Mouse (Mus musculus): ENCODE data around the gene Tlk2. TPM values are rescaled to one million over a fixed set of nuclear protein-coding genes. Genes with fewer than 3 reads are reported as not detected.

Tlk2 gene
- polyA plus RNA-seq, 1 experiment from 2014 or later: 27.8 TPM

DNA sequence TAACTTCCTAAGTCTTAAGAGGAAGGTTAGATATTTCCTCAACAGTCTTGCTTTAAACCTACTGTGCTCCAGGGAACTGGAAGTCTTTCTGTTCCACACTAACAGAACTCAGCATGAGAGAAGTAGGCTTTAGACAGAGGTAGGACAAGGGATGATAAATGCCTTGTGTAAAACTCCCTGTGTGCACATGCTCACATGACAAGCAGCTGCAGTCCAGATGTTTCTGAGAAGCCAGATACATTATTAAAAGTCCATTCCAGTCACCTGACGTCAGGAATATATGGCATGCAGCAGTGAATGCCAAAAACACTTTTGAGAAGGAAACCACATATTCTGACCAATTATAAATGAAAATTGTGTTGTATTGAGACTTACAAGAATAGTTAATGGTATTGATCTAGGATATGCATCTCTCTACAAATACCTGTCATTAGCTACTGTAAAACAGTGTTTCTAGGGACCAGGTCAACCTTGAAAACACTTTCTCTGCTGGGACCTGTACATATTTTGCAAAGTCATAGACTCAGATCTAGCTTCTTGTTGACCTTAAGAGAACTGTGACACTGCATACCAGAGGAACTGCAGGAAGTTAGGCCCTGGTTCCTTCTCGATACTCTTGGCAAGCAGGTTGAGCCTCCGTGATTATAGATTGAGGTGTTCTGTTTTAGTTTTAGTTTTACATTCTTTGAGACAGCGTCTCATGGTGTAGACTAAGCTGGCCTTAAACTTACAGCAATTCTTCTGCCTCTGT is 83.2 kb downstream of the Tlk2 start:
- ATAC-seq (ENCODE audit: low read depth): no peak
- 78% methylated on average over 4 of the region's 4 CpGs for WGBS
- Histone ChIP-seq H3K27ac (ENCODE audit: low read depth, low read length) (peak overlapping the region; percentile 63; the same call in 1 of the 2 replicates), H3K4me2 (ENCODE audit: low read depth, low read length) (no peak overlapping the region), H3K4me3 (ENCODE audit: low read depth, low read length) (no peak overlapping the region), H3K9me3 (ENCODE audit: control insufficient read depth, low read length) (no peaks in the 10 kb centered on the region), H3K27me3 (ENCODE audit: control insufficient read depth, insufficient read depth, low read length) (no peaks in the 10 kb centered on the region), H3K4me1 (ENCODE audit: control insufficient read depth, insufficient read depth, low read length) (0 out of 2 replicates have a peak, but pooled peaks cover 3% of the 10 kb centered on the region), H3K9ac (replicated peaks; ENCODE audit: low read depth, low read length) (no peak overlapping the region), H3K36me3 (ENCODE audit: control insufficient read depth, insufficient read depth, low read length) (peaks cover 9% of the 10 kb centered on the region; the same call in 1 of the 2 replicates)

DNA sequence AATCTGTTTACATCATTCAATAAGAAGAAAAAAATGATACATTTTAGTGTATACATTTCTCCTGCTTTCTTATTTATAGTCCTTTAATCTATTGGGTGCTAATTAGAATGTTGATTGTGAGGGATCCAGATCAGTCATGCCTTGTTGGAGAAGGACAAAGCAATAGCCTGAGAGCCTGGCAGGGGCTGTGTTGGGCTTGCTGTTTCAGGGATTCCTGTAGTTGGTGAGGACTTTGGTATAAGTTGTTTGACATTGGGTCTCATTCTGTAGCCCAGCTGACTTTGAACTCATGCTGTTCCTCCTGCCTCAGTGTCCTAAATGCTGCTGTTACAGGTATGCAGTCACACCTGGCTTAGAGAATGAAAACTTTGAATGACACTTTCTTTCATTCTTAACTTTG is 85.9 kb downstream of the Tlk2 start:
- no peaks in the 10 kb centered on the region for H3K9me3 ChIP-seq (ENCODE audit: control insufficient read depth, low read length)
- no peak overlapping the region for H3K9ac ChIP-seq (replicated peaks; ENCODE audit: low read depth, low read length)
- no peak overlapping the region for H3K4me3 ChIP-seq (ENCODE audit: low read depth, low read length)
- no peak overlapping the region for H3K4me2 ChIP-seq (ENCODE audit: low read depth, low read length)
- 0 out of 2 replicates have a peak, but pooled peaks cover 3% of the 10 kb centered on the region for H3K4me1 ChIP-seq (ENCODE audit: control insufficient read depth, insufficient read depth, low read length)
- no peak overlapping the region for H3K27ac ChIP-seq (ENCODE audit: low read depth, low read length)
- H3K36me3 ChIP-seq (ENCODE audit: control insufficient read depth, insufficient read depth, low read length): peaks cover 3% of the 10 kb centered on the region; the same call in 1 of the 2 replicates
- H3K27me3 ChIP-seq (ENCODE audit: control insufficient read depth, insufficient read depth, low read length): no peaks in the 10 kb centered on the region
- no peak for ATAC-seq (ENCODE audit: low read depth)

DNA sequence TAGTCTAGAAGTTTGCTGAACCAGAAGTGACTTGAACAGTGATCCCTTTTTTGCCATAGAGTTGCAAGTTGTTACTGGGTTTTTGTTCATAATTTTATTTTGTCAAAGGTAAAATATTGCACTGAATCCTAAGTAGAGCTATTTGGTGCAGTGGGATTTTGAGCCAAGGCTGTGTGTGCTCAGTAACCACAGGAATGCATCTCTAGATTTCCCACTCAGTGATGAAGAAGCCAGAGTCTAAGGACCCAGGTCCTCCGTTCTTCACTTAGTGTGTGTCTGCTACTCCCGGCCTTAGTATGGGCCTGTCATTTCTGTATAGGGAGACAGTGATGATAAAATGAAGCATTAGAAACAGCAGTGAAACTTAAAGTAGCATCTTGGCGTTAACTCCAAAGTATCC is 86.4 kb downstream of the Tlk2 start:
- H3K9ac ChIP-seq (replicated peaks; ENCODE audit: low read depth, low read length): no peak overlapping the region
- no peak overlapping the region for H3K27ac ChIP-seq (ENCODE audit: low read depth, low read length)
- 92% methylated on average over 3 of the region's 3 CpGs for WGBS
- peaks cover 3% of the 10 kb centered on the region; the same call in 1 of the 2 replicates for H3K36me3 ChIP-seq (ENCODE audit: control insufficient read depth, insufficient read depth, low read length)
- no peaks in the 10 kb centered on the region for H3K27me3 ChIP-seq (ENCODE audit: control insufficient read depth, insufficient read depth, low read length)
- 0 out of 2 replicates have a peak, but pooled peaks cover 3% of the 10 kb centered on the region for H3K4me1 ChIP-seq (ENCODE audit: control insufficient read depth, insufficient read depth, low read length)
- no peak overlapping the region for H3K4me2 ChIP-seq (ENCODE audit: low read depth, low read length)
- no peak overlapping the region for H3K4me3 ChIP-seq (ENCODE audit: low read depth, low read length)
- H3K9me3 ChIP-seq (ENCODE audit: control insufficient read depth, low read length): no peaks in the 10 kb centered on the region
- no peak for ATAC-seq (ENCODE audit: low read depth)

DNA sequence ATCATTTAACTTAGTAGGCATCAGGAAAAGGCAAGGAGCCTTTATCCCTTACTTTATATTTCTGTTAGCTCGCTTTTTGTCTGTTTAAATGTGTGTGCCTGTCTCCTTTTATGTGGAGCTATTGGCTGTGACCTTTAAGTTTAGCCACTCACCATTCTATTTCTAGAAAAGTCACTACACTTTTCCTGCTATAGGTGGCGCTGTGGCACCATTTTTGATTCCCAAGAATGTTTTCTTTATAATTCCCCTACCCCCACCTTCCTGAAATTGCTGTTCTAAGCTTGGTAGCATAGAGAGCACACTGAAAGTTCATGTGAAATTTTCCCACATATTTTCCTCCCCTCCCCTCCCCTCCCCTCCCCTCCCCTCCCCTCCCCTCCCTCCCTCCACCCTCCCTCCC is 91.5 kb downstream of the Tlk2 start:
- Histone ChIP-seq H3K9me3 (ENCODE audit: control insufficient read depth, low read length) (no peaks in the 10 kb centered on the region), H3K4me1 (ENCODE audit: control insufficient read depth, insufficient read depth, low read length) (no peaks in the 10 kb centered on the region), H3K4me3 (ENCODE audit: low read depth, low read length) (no peak overlapping the region), H3K36me3 (ENCODE audit: control insufficient read depth, insufficient read depth, low read length) (peaks cover 11% of the 10 kb centered on the region; the same call in 1 of the 2 replicates), H3K9ac (replicated peaks; ENCODE audit: low read depth, low read length) (no peak overlapping the region), H3K27ac (ENCODE audit: low read depth, low read length) (no peak overlapping the region), H3K27me3 (ENCODE audit: control insufficient read depth, insufficient read depth, low read length) (no peaks in the 10 kb centered on the region), H3K4me2 (ENCODE audit: low read depth, low read length) (no peak overlapping the region)
- no peak for ATAC-seq (ENCODE audit: low read depth)
- WGBS: 14% methylated on average over 2 of the region's 2 CpGs

DNA sequence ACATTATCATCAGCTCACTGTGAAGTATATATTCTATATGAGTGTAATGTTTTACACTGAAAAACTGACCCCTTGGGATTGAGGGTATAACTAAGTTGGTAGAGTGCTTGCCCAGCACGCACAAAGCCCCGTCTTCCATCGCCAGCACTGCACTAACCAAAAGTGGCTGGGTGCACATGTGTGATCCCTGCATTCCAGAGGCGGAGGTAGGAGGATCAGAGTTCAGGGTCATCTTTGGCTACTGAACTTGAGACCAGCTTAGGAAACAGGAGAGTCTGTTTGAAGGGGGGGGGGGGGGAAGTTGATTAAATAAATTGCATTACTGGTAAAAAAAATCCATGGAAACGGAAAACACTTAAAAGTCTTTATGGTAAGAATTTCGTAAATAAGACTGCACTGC is 101.8 kb downstream of the Tlk2 start:
- H3K4me1 ChIP-seq (ENCODE audit: control insufficient read depth, insufficient read depth, low read length): no peaks in the 10 kb centered on the region

DNA sequence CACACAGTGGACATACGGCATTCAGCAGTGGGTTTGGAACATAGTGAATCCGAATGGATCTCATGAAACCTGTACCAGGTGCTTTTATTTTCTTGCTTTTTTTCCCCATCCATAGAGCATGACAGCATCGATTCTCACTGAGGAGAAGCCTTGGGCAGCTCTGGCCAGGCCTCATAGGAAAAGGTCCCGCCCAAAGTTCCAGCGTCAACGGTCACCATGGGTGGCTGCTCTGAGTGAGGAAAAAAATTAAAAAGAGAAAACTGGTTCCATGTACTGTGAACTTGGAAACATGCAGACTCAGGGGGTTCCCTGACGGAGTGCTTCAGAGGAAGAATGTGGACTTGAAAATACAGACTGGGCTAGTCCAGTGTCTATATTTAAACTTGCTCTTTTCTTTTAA is 102.7 kb downstream of the Tlk2 start:
- WGBS: 90% methylated on average over 7 of the region's 7 CpGs
- H3K4me3 ChIP-seq (ENCODE audit: low read depth, low read length): no peak overlapping the region
- H3K27me3 ChIP-seq (ENCODE audit: control insufficient read depth, insufficient read depth, low read length): no peaks in the 10 kb centered on the region
- no peak overlapping the region for H3K4me2 ChIP-seq (ENCODE audit: low read depth, low read length)
- no peak for ATAC-seq (ENCODE audit: low read depth)
- H3K4me1 ChIP-seq (ENCODE audit: control insufficient read depth, insufficient read depth, low read length): no peaks in the 10 kb centered on the region
- H3K9ac ChIP-seq (replicated peaks; ENCODE audit: low read depth, low read length): no peak overlapping the region
- peaks cover 28% of the 10 kb centered on the region; the same call in 1 of the 2 replicates for H3K36me3 ChIP-seq (ENCODE audit: control insufficient read depth, insufficient read depth, low read length)
- H3K27ac ChIP-seq (ENCODE audit: low read depth, low read length): no peak overlapping the region
- no peaks in the 10 kb centered on the region for H3K9me3 ChIP-seq (ENCODE audit: control insufficient read depth, low read length)

More for the DNA sequence above, 101.8 kb downstream of the Tlk2 start:
- no peak overlapping the region for H3K9ac ChIP-seq (replicated peaks; ENCODE audit: low read depth, low read length)
- ATAC-seq (ENCODE audit: low read depth): no peak
- peaks cover 33% of the 10 kb centered on the region; the same call in 1 of the 2 replicates for H3K36me3 ChIP-seq (ENCODE audit: control insufficient read depth, insufficient read depth, low read length)
- WGBS: 96% methylated on average over 6 of the region's 6 CpGs
- no peaks in the 10 kb centered on the region for H3K9me3 ChIP-seq (ENCODE audit: control insufficient read depth, low read length)
- no peak overlapping the region for H3K27ac ChIP-seq (ENCODE audit: low read depth, low read length)
- no peak overlapping the region for H3K4me2 ChIP-seq (ENCODE audit: low read depth, low read length)
- H3K4me3 ChIP-seq (ENCODE audit: low read depth, low read length): no peak overlapping the region
- H3K27me3 ChIP-seq (ENCODE audit: control insufficient read depth, insufficient read depth, low read length): no peaks in the 10 kb centered on the region

DNA sequence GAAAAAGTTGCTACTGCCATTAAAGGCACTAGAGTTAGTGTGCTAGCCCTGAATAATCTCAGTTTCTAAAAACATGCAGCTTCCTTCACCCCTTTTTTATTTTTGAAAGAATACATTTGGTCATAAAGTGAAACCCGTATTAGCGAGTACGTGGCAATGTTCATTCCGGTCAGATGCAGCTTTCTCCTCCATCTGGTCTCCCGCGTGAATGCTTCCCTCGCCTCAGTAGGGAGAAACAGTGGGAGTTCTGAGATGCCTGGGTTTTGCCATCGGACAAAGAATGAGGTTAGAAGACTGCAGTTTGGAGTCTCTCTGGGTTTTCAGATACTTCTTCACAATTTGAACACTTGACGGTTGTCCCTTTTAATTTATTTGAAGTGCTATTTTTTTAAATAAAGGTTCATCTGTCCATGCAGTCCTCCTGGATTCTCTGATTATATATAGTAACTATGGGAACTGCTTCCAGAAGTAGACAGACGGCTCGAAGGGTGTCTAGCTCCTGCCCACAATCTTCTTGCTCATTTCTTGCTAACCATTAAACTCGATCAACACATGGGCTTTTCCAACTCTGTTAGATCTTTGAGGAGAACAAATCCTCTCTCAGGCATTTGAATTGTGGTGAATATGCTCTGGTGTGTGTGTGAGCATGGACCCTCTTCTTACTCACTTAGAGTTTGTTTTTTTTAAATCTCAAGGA is 103.3 kb downstream of the Tlk2 start:
- Histone ChIP-seq H3K36me3 (ENCODE audit: control insufficient read depth, insufficient read depth, low read length) (peaks cover 22% of the 10 kb centered on the region; the same call in 1 of the 2 replicates), H3K4me1 (ENCODE audit: control insufficient read depth, insufficient read depth, low read length) (no peaks in the 10 kb centered on the region), H3K9ac (replicated peaks; ENCODE audit: low read depth, low read length) (no peak overlapping the region), H3K27ac (ENCODE audit: low read depth, low read length) (no peak overlapping the region), H3K4me3 (ENCODE audit: low read depth, low read length) (no peak overlapping the region), H3K4me2 (ENCODE audit: low read depth, low read length) (no peak overlapping the region), H3K9me3 (ENCODE audit: control insufficient read depth, low read length) (no peaks in the 10 kb centered on the region), H3K27me3 (ENCODE audit: control insufficient read depth, insufficient read depth, low read length) (no peaks in the 10 kb centered on the region)
- WGBS: 87% methylated on average over 12 of the region's 12 CpGs
- no peak for ATAC-seq (ENCODE audit: low read depth)

DNA sequence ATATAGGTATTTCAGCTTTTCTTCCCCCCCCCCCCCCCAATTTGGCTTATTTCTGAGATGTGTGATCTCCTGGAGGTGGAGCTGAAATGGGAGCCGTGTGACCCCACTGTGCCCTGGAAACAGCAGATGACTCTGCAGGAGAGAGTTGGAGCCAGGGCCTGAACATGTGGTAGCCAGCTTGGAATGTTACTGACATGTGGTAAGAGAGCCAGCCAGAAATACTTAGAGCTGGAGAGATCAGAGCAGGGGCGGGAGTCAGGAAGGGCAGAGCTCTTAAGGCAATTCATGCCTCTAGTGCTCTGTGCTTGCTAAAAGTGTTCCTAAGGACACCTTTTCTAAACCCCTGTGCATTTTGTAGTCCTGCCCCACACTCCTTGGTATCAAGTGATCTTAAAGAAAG is 103.9 kb downstream of the Tlk2 start:
- Histone ChIP-seq H3K4me2 (ENCODE audit: low read depth, low read length) (no peak overlapping the region), H3K4me1 (ENCODE audit: control insufficient read depth, insufficient read depth, low read length) (no peaks in the 10 kb centered on the region), H3K36me3 (ENCODE audit: control insufficient read depth, insufficient read depth, low read length) (peaks cover 22% of the 10 kb centered on the region; the same call in 1 of the 2 replicates), H3K27me3 (ENCODE audit: control insufficient read depth, insufficient read depth, low read length) (no peaks in the 10 kb centered on the region), H3K27ac (ENCODE audit: low read depth, low read length) (no peak overlapping the region), H3K4me3 (ENCODE audit: low read depth, low read length) (no peak overlapping the region), H3K9ac (replicated peaks; ENCODE audit: low read depth, low read length) (no peak overlapping the region), H3K9me3 (ENCODE audit: control insufficient read depth, low read length) (no peaks in the 10 kb centered on the region)
- WGBS: 87% methylated on average over 2 of the region's 2 CpGs
- ATAC-seq (ENCODE audit: low read depth): no peak

DNA sequence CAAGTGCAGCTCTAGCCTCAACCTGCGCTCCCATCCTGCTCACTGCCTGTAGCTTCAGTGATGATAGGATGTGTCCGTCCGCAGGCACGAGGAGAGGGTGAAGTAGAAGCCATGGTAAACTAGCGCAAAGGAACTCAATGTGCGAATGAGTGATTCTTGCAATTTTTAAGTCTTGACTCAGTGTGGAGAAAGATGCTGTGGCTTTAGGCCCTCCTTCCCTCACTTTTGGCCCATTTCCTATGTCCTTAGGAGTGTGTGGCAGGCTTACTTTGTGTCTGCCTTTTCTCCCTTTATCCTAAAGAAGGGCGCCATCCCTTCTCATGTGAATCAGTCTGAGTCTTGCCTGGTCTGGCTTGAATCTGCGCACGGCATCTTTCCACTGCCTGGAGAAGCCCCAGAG is 104.4 kb downstream of the Tlk2 start:
- H3K27me3 ChIP-seq (ENCODE audit: control insufficient read depth, insufficient read depth, low read length): no peaks in the 10 kb centered on the region
- ATAC-seq (ENCODE audit: low read depth): no peak
- no peaks in the 10 kb centered on the region for H3K9me3 ChIP-seq (ENCODE audit: control insufficient read depth, low read length)
- no peak overlapping the region for H3K4me3 ChIP-seq (ENCODE audit: low read depth, low read length)
- H3K4me2 ChIP-seq (ENCODE audit: low read depth, low read length): no peak overlapping the region
- no peak overlapping the region for H3K9ac ChIP-seq (replicated peaks; ENCODE audit: low read depth, low read length)
- no peaks in the 10 kb centered on the region for H3K4me1 ChIP-seq (ENCODE audit: control insufficient read depth, insufficient read depth, low read length)
- WGBS: 94% methylated on average over 9 of the region's 9 CpGs
- peaks cover 26% of the 10 kb centered on the region; the same call in 1 of the 2 replicates for H3K36me3 ChIP-seq (ENCODE audit: control insufficient read depth, insufficient read depth, low read length)
- no peak overlapping the region for H3K27ac ChIP-seq (ENCODE audit: low read depth, low read length)

All from neural tube, embryonic 14.5 days (tissue).